Mouse (Mus musculus): ENCODE results near the gene Alox12. TPM values are rescaled to one million over a fixed set of nuclear protein-coding genes. Genes with fewer than 3 reads are reported as not detected.

Gene Alox12
- total RNA-seq, 1 experiment from 2014 or later = 1.7 TPM

GRCm38 (mm10) chr11:70193354-70194285 lies 61.5 kb downstream of the Alox12 start:
- peak; percentile 19 for DNase-seq

- DNase-seq = no peak
These were observed 63.0 kb downstream of the Alox12 start for GRCm38 (mm10) chr11:70192157-70192556.

Small RNA genes within 50 kb of the gene (microRNA-seq; reads per million reads assigned to microRNA genes)
- gene Mir195a (3,578 to 9,825 reads per million in 2 experiments), gene Mir497 (0 reads per million in 2 experiments), gene Mir497b (0 reads per million in 2 experiments)

Other genes starting within 250 kb of the Alox12 start
- gene Acadvl, start 239.9 kb downstream of the Alox12 start, total RNA-seq (2021) = 1,177 and 1,207 TPM in 2 replicates
- gene Dlg4, start 238.4 kb downstream of the Alox12 start, total RNA-seq (2021) = 31.9 and 37.0 TPM in 2 replicates
- 2.2 and 47.3 TPM in 2 replicates for gene Asgr1, start 201.3 kb downstream of the Alox12 start, total RNA-seq (2021)
- gene Asgr2, start 162.7 kb downstream of the Alox12 start, total RNA-seq (2021) = 1.9 and 30.0 TPM in 2 replicates
- 1.8 and 3.3 TPM in 2 replicates for gene Mgl2, start 125.0 kb downstream of the Alox12 start, total RNA-seq (2021)
- 4.2 and 8.2 TPM in 2 replicates for gene Clec10a, start 99.2 kb downstream of the Alox12 start, total RNA-seq (2021)
- gene Slc16a11, start 42.6 kb downstream of the Alox12 start, total RNA-seq (2021) = 0.53 and 0.96 TPM in 2 replicates
- 5.3 and 5.6 TPM in 2 replicates for gene Slc16a13, start 34.3 kb downstream of the Alox12 start, total RNA-seq (2021)
- gene Bcl6b, start 25.6 kb downstream of the Alox12 start, total RNA-seq (2021) = 27.0 and 28.1 TPM in 2 replicates
- gene 0610010K14Rik, start 17.4 kb downstream of the Alox12 start, total RNA-seq (2021) = 55.7 and 62.4 TPM in 2 replicates
- gene Gm21988, start 15.5 kb downstream of the Alox12 start, total RNA-seq (2021) = 3.6 and 5.4 TPM in 2 replicates
- 215 and 239 TPM in 2 replicates for gene Rnasek, start 15.5 kb downstream of the Alox12 start, total RNA-seq (2021)
- gene Alox12e, start 67.3 kb upstream of the Alox12 start, total RNA-seq (2021) = not detected in 2 replicates
- 4.4 and 4.7 TPM in 2 replicates for gene Alox15, start 96.7 kb upstream of the Alox12 start, total RNA-seq (2021)
- gene Pelp1, start 154.7 kb upstream of the Alox12 start, total RNA-seq (2021) = 23.2 and 28.9 TPM in 2 replicates
- 17.5 and 32.6 TPM in 2 replicates for gene Arrb2, start 177.3 kb upstream of the Alox12 start, total RNA-seq (2021)
- gene Med11, start 196.6 kb upstream of the Alox12 start, total RNA-seq (2021) = 18.1 and 23.3 TPM in 2 replicates
- 1.3 and 1.5 TPM in 2 replicates for gene Zmynd15, start 204.1 kb upstream of the Alox12 start, total RNA-seq (2021)
- 4.0 and 6.0 TPM in 2 replicates for gene Cxcl16, start 204.6 kb upstream of the Alox12 start, total RNA-seq (2021)
- gene Tm4sf5, start 249.9 kb upstream of the Alox12 start, total RNA-seq (2021) = not detected in 2 replicates